Mouse (Mus musculus) gastrocnemius, adult 2 months (tissue): ENCODE results near the gene Rock2. TPM values are rescaled to one million over a fixed set of nuclear protein-coding genes. Genes with fewer than 3 reads are reported as not detected.
A peak's percentile ranks its signal among the peaks of the same experiment; 100 is the strongest.

ENCODE experiments used
- DNase-seq: peaks from one replicate; pipeline ENCODE4 v3.0.0; 2022
- H3K27ac ChIP-seq: fragments of 200-600 bp; 2 replicates; pipeline ENCODE4 v1.8.1; 2022; ENCODE audit warnings: mild to moderate bottlenecking
- H3K4me3 ChIP-seq: fragments of 200-600 bp; 2 replicates; pipeline ENCODE4 v1.8.1; 2022; ENCODE audit warnings: mild to moderate bottlenecking, moderate library complexity
- CTCF ChIP-seq: fragments of 200-600 bp; IDR thresholded peaks from 2 replicates; pipeline ENCODE4 v1.8.1; 2022; ENCODE audit warnings: antibody characterized with exemption, mild to moderate bottlenecking, moderate library complexity
- intact Hi-C: fragments of 180-260 bp; cut with DNase I; formaldehyde crosslinking; loops from one replicate; pipeline ENCODE4 v1.15.1; 2025
- long read RNA-seq, 2 experiments: library from polyadenylated mRNA; stranded (forward); transcript quantifications; one replicate each; pipeline ENCODE4 v2.0.0; 2021
- total RNA-seq, 2 experiments: library from RNA; stranded (reverse); gene quantifications; 2 replicates each; pipeline ENCODE4 v1.2.3; 2021

Rock2 gene
- 100 to 1,000 TPM in 1 of 2 experiments, 10 to 100 TPM in 1; 86.0 to 103 TPM for total RNA-seq
- long read RNA-seq, experiment 1, partial matches to known transcripts, result 8 of 12 reads
- long read RNA-seq, experiment 1, other reads (novel, unspliced or antisense), result 4 of 12 reads
- long read RNA-seq, experiment 2, partial matches to known transcripts, result 6 of 11 reads
- long read RNA-seq, experiment 2, other reads (novel, unspliced or antisense), result 5 of 11 reads

DNA sequence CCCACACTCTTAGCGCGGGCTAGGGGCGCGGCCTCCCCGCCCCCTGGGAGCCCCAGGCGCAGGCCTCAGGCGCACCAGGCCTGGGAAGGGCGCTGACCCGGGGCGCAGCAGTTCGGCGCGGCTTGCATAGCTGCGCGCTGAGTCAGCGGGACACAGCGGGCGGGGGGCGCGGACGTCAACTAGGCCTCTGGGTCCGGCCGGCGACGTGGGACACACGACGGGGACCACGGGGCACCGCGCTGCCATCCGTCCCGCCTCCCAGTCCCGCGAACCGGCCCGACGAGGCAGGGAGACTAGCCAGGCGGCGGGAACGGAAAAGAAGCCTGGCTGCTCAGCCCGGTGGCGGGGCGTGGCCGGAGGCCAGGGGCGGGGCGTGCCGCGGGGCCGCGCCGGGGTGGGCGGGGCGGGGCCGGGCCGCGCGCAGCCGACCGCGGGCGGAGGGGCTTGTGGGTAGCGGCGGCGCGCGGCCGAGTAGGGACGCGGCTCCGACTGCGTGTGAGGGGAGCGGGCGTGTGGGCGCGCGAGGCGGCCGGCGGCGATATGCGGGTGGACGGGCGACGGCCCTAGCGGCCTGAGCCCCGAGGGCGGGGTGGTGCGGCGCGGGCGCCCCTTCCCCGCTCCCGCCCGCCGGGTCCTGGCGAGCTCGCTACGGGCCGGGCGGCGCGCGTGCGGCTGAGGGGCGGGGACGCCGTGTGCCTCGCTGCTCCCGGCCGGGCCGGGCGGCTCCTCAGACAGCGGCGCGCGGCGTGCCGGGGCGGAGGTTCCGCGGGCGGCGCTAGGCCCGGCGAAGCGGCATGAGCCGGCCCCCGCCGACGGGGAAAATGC is at the start of gene Rock2:
Gene Rock2 (plus strand): TSS at position 500 of the 825 bp plus-strand sequence.
- DNase-seq, result peak; percentile 95
- peak within 1 kb of the TSS; percentile 99 for H3K4me3 ChIP-seq
- intact Hi-C loops, result loop anchor here (2.0 to 5.0 kb wide), 4 partner anchors 38 to 72 kb away; no protein-coding TSS in a partner anchor
- no peak for TF ChIP-seq CTCF
- peak within 1 kb of the TSS; percentile 99 for H3K27ac ChIP-seq

GRCm38 (mm10) chr12:16847204-16847792 is 47.4 kb upstream of the Rock2 start:
- H3K4me3 ChIP-seq, result no peak overlapping the region
- DNase-seq, result no peak
- TF ChIP-seq CTCF, result no peak

DNA sequence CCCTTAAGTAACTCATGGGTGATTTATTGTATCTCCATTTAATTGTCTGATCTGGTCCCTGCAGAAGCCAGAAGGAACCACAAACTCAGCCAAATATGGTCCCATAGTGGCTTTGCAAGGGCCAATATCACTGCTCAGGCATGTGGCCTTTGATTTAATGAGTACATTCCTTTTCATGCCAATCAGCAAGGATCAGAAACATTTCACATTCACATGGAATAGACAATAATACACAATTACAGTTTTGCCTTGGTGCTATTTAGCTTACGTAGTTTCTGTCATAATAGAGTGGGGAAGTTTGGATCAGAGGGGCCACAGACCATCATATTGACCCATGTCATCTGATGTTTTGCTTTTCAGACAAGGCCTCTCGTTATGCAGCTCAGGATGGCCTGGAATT is 46.2 kb upstream of the Rock2 start:
- no peak overlapping the region for H3K4me3 ChIP-seq
- H3K27ac ChIP-seq, result 0 out of 2 replicates have a peak overlapping the region, but pooled peaks have one; percentile 1
- no peak for DNase-seq
- intact Hi-C loops, result no loop called here
- TF ChIP-seq CTCF, result no peak

More at GRCm38 (mm10) chr12:16847204-16847792, 47.4 kb upstream of the Rock2 start:
- no peak overlapping the region; the same call in 1 of the 2 replicates for H3K27ac ChIP-seq
- intact Hi-C loops, result no loop called here

DNA sequence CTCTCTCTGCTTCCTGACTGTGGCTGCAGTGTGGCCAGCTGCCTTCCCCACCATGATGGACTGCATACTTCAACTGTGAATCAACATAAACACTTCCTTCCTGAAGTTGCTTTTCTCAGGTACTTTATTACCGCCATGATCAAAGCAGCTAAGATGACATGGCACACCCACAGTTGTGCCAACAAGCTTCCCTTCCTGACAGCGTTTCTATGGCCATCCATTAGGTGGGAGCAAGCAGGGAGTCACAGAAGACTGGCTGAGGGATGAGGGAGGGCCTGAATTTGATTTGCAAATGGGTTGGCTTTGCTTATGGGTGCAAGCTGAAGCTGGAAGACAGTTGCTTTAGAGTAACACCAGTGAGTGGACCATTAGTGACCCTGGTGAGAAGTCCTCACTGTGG is 44.9 kb upstream of the Rock2 start:
- Histone ChIP-seq H3K27ac (peak overlapping the region; percentile 90), H3K4me3 (peak overlapping the region; percentile 41)
- intact Hi-C loops, result loop anchor here (2.0 kb wide), 3 partner anchors 13 to 45 kb away; partner anchors contain the start of gene Rock2
- TF ChIP-seq CTCF, result no peak
- DNase-seq, result no peak

DNA sequence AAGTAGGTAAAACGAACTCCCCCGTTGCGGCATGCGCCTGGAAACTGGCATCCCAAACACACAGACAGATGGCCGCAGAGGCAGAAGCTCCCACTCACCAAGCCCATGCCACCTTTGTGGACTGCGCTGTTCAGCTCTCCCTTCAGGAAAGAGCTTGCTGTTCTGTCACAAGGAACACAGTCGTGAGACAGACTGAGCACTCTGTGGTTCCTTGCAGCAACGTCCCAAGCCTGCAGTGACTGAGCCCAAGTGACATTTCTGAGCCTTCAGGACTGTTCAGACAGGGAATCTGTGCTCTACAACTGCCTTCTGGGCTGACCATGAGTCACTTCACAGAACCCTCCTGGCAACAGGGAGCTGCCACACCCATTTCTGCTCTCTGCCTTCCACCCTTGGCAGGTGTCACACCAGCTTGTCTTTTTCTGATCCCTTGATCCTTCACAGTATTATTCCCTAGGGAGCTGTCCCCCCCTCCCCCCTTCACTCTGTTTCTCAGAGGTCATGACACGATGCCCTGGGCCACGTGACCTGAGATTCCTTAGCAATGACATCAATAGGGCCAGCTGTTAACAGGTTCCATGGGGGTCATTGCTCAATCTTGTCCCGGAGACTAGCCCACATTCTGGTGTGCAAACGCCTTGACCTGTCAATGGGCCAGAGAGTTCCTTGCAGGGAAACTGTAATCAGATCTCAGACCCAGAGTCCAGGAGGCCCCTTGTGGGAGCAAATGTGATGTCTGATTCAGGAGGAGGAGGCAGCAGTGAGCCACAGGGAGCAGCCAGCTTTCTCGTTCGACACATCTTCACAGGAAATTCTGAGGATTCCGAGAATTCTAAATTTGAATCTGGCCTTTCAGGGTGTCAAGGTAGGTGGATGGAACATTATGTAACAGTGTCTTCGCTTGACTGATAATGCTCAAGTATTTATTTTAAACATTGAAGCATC is 44.0 kb upstream of the Rock2 start:
- TF ChIP-seq CTCF, result peak; percentile 65
- H3K4me3 ChIP-seq, result peak overlapping the region; percentile 61
- intact Hi-C loops, result loop anchor here (2.0 kb wide), 3 partner anchors 14 to 44 kb away; partner anchors contain the start of gene Rock2
- peak overlapping the region; percentile 90 for H3K27ac ChIP-seq
- DNase-seq, result peak; percentile 94

GRCm38 (mm10) chr12:16853431-16854165 is 41.1 kb upstream of the Rock2 start:
- intact Hi-C loops, result no loop called here
- TF ChIP-seq CTCF, result no peak
- Histone ChIP-seq H3K27ac (peak overlapping the region; percentile 77), H3K4me3 (peak overlapping the region; percentile 45)
- DNase-seq, result peak; percentile 90

GRCm38 (mm10) chr12:16855632-16856305 is 38.9 kb upstream of the Rock2 start:
- DNase-seq, result no peak
- intact Hi-C loops, result no loop called here
- no peak for TF ChIP-seq CTCF
- H3K4me3 ChIP-seq, result no peak overlapping the region
- H3K27ac ChIP-seq, result no peak overlapping the region

- Histone ChIP-seq H3K4me3 (no peak overlapping the region), H3K27ac (no peak overlapping the region)
- TF ChIP-seq CTCF, result no peak
- no peak for DNase-seq
- intact Hi-C loops, result no loop called here
These were observed 38.4 kb upstream of the Rock2 start for GRCm38 (mm10) chr12:16856306-16856679.

DNA sequence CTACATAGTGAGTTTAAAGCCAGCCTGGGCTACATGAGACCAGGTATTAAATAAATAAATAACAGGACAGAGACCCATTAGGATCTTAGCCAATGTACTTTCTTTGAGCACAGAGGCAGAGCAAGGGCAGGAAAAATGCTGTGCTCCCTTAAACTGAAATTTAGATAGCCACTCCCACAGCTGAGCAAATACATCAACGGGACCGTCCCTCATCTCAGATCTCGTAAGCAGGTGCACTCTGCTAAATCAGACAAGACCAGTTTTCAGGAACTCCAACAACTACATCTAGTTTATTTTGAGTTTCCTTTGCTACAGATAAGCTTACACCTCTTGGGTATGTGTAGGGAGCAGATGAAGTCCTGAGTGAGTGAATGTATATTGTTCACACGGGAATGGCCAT is 36.6 kb upstream of the Rock2 start:
- H3K4me3 ChIP-seq, result no peak overlapping the region
- intact Hi-C loops, result no loop called here
- no peak for DNase-seq
- no peak for TF ChIP-seq CTCF
- no peak overlapping the region for H3K27ac ChIP-seq

DNA sequence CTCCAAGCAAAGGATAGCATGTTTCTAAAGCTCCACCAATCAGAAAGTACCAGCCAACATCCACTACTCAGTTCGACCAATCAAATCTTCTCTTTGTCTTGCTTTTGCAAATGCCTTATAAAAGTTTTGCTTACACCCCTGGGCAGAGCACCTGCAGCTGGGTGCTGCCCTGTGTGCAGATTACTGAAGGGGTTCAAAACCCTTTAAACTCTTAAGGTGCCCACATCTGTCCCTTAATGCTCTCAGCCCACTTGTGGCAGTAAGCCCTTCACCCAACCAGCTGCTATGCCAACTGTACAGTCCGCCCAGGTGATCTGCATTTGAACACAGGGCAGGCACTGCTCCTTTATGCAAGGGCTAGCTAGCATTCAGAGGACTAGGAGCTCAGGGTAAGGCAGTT is 34.9 kb upstream of the Rock2 start:
- no peak for TF ChIP-seq CTCF
- intact Hi-C loops, result no loop called here

GRCm38 (mm10) chr12:16860533-16860932 is 34.2 kb upstream of the Rock2 start:
- intact Hi-C loops, result no loop called here
- Histone ChIP-seq H3K27ac (no peak overlapping the region), H3K4me3 (no peak overlapping the region)
- no peak for DNase-seq
- TF ChIP-seq CTCF, result no peak

More for the DNA sequence above, 34.9 kb upstream of the Rock2 start:
- Histone ChIP-seq H3K27ac (no peak overlapping the region), H3K4me3 (no peak overlapping the region)
- no peak for DNase-seq
